Mouse (Mus musculus) kidney, postnatal 0 days (tissue): ENCODE measurements at regions not wholly inside any gene's neighbourhood (a gene's known extent, or its start where the extent isn't known, plus 50 kb on each side); places are given as distances from the start of the nearest gene placed in this dataset.

Source experiments
- ATAC-seq: fragments of 200-750 bp; cut with Nextera tagmentation; replicated peaks from 2 replicates; pipeline ENCODE4 v1.8.0; 2017; ENCODE audit warnings: low read depth, moderate number of reproducible peaks, moderate TSS enrichment, moderate library complexity; ENCODE audit not compliant: low FRiP score
- DNase-seq: peaks from one replicate; pipeline ENCODE4 v3.0.0-alpha.2; 2016; ENCODE audit warnings: low spot score
- H3K27ac ChIP-seq: fragments of 300-500 bp; sonication (generic); 2 replicates; pipeline ENCODE4 v1.5.1; 2014; ENCODE audit warnings: mild to moderate bottlenecking
- H3K27me3 ChIP-seq: fragments of 300-500 bp; sonication (generic); 2 replicates; pipeline ENCODE4 v1.6.1; 2014; ENCODE audit warnings: low read length, mixed read lengths; ENCODE audit not compliant: insufficient read depth
- H3K36me3 ChIP-seq: fragments of 300-500 bp; sonication (generic); 2 replicates; pipeline ENCODE4 v1.6.1; 2014; ENCODE audit warnings: low read length, mixed read lengths; ENCODE audit not compliant: insufficient read depth
- H3K4me1 ChIP-seq: fragments of 300-500 bp; sonication (generic); replicated peaks from 2 replicates; pipeline ENCODE4 v1.6.1; 2014; ENCODE audit warnings: antibody characterized with exemption, low read length, mixed read lengths; ENCODE audit not compliant: insufficient read depth
- H3K4me2 ChIP-seq: fragments of 300-500 bp; sonication (generic); 2 replicates; pipeline ENCODE4 v1.6.1; 2014; ENCODE audit warnings: mild to moderate bottlenecking, low read length, moderate library complexity, mixed read lengths
- H3K4me3 ChIP-seq: fragments of 300-500 bp; sonication (generic); replicated peaks from 2 replicates; pipeline ENCODE4 v1.5.1; 2014; ENCODE audit warnings: low read depth, low read length
- H3K9ac ChIP-seq: fragments of 300-500 bp; sonication (generic); 2 replicates; pipeline ENCODE4 v1.6.1; 2014; ENCODE audit warnings: low read depth, low read length
- H3K9me3 ChIP-seq: fragments of 300-500 bp; sonication (generic); replicated peaks from 2 replicates; pipeline ENCODE4 v1.6.1; 2016; ENCODE audit warnings: low read length, inconsistent platforms, mixed read lengths
- CTCF ChIP-seq: IDR thresholded peaks from 2 replicates; pipeline ENCODE4 v1.5.1; 2016; ENCODE audit warnings: antibody characterized with exemption, low read depth, mild to moderate bottlenecking, moderate library complexity
- WGBS: fragments of 180-500 bp; shearing (Covaris S2); extraction: QIAGEN DNeasy Blood & Tissue Kit; methylation state at CpG from one replicate; pipeline ENCODE4 v1.1.7; 2014; 5-methylcytosine and 5-hydroxymethylcytosine counted together

- Histone ChIP-seq H3K27me3 (no peaks in the 10 kb centered on the region), H3K36me3 (no peaks in the 10 kb centered on the region), H3K9ac (no peak overlapping the region), H3K4me3 (peak overlapping the region; percentile 7; the same call in 1 of the 2 replicates), H3K27ac (no peak overlapping the region), H3K4me2 (peak overlapping the region; percentile 23; the same call in 1 of the 2 replicates), H3K9me3 (no peaks in the 10 kb centered on the region), H3K4me1 (no peaks in the 10 kb centered on the region)
- DNase-seq (peak; percentile 9), ATAC-seq (no peak)
- TF ChIP-seq CTCF: no peak
- 68% methylated on average over 14 of the region's 14 CpGs for WGBS
Observed at GRCm38 (mm10) chr6:143751076-143752070, 584.4 kb downstream of the Etnk1 start.

- Histone ChIP-seq H3K9me3 (no peaks in the 10 kb centered on the region), H3K27me3 (no peaks in the 10 kb centered on the region), H3K4me1 (no peaks in the 10 kb centered on the region), H3K9ac (no peak overlapping the region), H3K27ac (no peak overlapping the region), H3K36me3 (no peaks in the 10 kb centered on the region), H3K4me2 (no peak overlapping the region), H3K4me3 (no peak overlapping the region)
- WGBS: 73% methylated on average over 3 of the region's 3 CpGs
- TF ChIP-seq CTCF: no peak
- peak; percentile 4 for DNase-seq
- ATAC-seq: no peak
Observed at GRCm38 (mm10) chr6:143757462-143757861, 590.4 kb downstream of the Etnk1 start.

- ATAC-seq (no peak), DNase-seq (no peak)
- H3K4me2 ChIP-seq: no peak overlapping the region
- H3K27me3 ChIP-seq: no peaks in the 10 kb centered on the region
- H3K9me3 ChIP-seq: no peaks in the 10 kb centered on the region
- WGBS: 47% methylated on average over 2 of the region's 2 CpGs
- H3K36me3 ChIP-seq: no peaks in the 10 kb centered on the region
- no peak overlapping the region for H3K27ac ChIP-seq
- no peak overlapping the region for H3K9ac ChIP-seq
- no peaks in the 10 kb centered on the region for H3K4me1 ChIP-seq
- TF ChIP-seq CTCF: no peak
- H3K4me3 ChIP-seq: no peak overlapping the region
Observed at GRCm38 (mm10) chr6:143768115-143768514, 601.1 kb downstream of the Etnk1 start.
